Mouse (Mus musculus) left cerebral cortex, postnatal 14 days (tissue): Measurements from ENCODE around the gene Atl2. TPM values are rescaled to one million over a fixed set of nuclear protein-coding genes. Genes with fewer than 3 reads are reported as not detected.

Experiments
- total RNA-seq, 2 experiments: library from RNA; stranded (reverse); gene quantifications; 2 replicates each; pipeline ENCODE4 v1.2.3; 2021

Gene Atl2
- total RNA-seq, 2 experiments from 2014 or later = 64.0 to 65.9 TPM

Other genes starting within 250 kb of the Atl2 start
- 1 to 10 TPM; 3.3 to 4.2 TPM for gene Cyp1b1, start 181.1 kb downstream of the Atl2 start, total RNA-seq
- gene Hnrnpll, start 166.2 kb upstream of the Atl2 start, total RNA-seq = 10 to 100 TPM; 59.4 to 60.9 TPM
- 1 to 10 TPM; 2.1 to 2.5 TPM for gene Galm, start 231.3 kb upstream of the Atl2 start, total RNA-seq